Mouse (Mus musculus) heart, embryonic 12.5 days (tissue): ENCODE measurements around the gene Ggct. TPM values are rescaled to one million over a fixed set of nuclear protein-coding genes. Genes with fewer than 3 reads are reported as not detected.

Source experiments
- ATAC-seq: fragments of 200-750 bp; cut with Nextera tagmentation; 2 replicates; pipeline ENCODE4 v1.8.0; 2017; ENCODE audit warnings: moderate TSS enrichment, moderate library complexity; ENCODE audit not compliant: insufficient number of reproducible peaks, low FRiP score
- H3K27ac ChIP-seq: fragments of 300-500 bp; sonication (generic); 2 replicates; pipeline ENCODE4 v1.5.1; 2016; ENCODE audit warnings: mild to moderate bottlenecking, moderate library complexity; ENCODE audit not compliant: poor library complexity, severe bottlenecking
- H3K27me3 ChIP-seq: fragments of 300-500 bp; sonication (generic); replicated peaks from 2 replicates; pipeline ENCODE4 v1.6.1; 2016; ENCODE audit warnings: mild to moderate bottlenecking, moderate library complexity
- H3K36me3 ChIP-seq: fragments of 300-500 bp; sonication (generic); 2 replicates; pipeline ENCODE4 v1.6.1; 2016; ENCODE audit warnings: mild to moderate bottlenecking, moderate library complexity
- H3K4me1 ChIP-seq: fragments of 300-500 bp; sonication (generic); replicated peaks from 2 replicates; pipeline ENCODE4 v1.6.1; 2016; ENCODE audit warnings: mild to moderate bottlenecking
- H3K4me2 ChIP-seq: fragments of 300-500 bp; sonication (generic); 2 replicates; pipeline ENCODE4 v1.6.1; 2016; ENCODE audit warnings: mild to moderate bottlenecking, moderate library complexity
- H3K4me3 ChIP-seq: fragments of 300-500 bp; sonication (generic); 2 replicates; pipeline ENCODE4 v1.5.1; 2016; ENCODE audit warnings: mild to moderate bottlenecking
- H3K9ac ChIP-seq: fragments of 300-500 bp; sonication (generic); 2 replicates; pipeline ENCODE4 v1.6.1; 2016; ENCODE audit warnings: mild to moderate bottlenecking, moderate library complexity
- H3K9me3 ChIP-seq: fragments of 300-500 bp; sonication (generic); replicated peaks from 2 replicates; pipeline ENCODE4 v1.6.1; 2016; ENCODE audit warnings: mild to moderate bottlenecking, moderate library complexity
- WGBS: fragments of 180-500 bp; shearing (Covaris S2); methylation state at CpG from one replicate; pipeline ENCODE4 v1.1.7; 2016; 5-methylcytosine and 5-hydroxymethylcytosine counted together
- polyA plus RNA-seq: library from polyadenylated mRNA; unstranded; fragments of >200 nt; fragmentation: Nextera tagmentation; extraction: Ambion mirVana; gene quantifications from 2 replicates; pipeline ENCODE4 v1.2.1, GENCODE M21; 2016

The Ggct gene
- polyA plus RNA-seq, 1 experiment from 2014 or later, result 6.9 TPM

GRCm38 (mm10) chr6:54992141-54992540 lies 609 bp downstream of the Ggct start:
- 4% methylated on average over 7 of the region's 7 CpGs for WGBS
- Histone ChIP-seq H3K9me3 (no peaks in the 10 kb centered on the region), H3K4me2 (peak overlapping the region; percentile 95), H3K9ac (peak overlapping the region; percentile 72), H3K27me3 (no peaks in the 10 kb centered on the region), H3K4me3 (peak overlapping the region; percentile 56), H3K4me1 (peaks cover 13% of the 10 kb centered on the region), H3K27ac (no peak overlapping the region), H3K36me3 (no peaks in the 10 kb centered on the region)
- ATAC-seq, result no peak

GRCm38 (mm10) chr6:54991189-54991588 lies 1.6 kb downstream of the Ggct start:
- Histone ChIP-seq H3K4me1 (peaks cover 13% of the 10 kb centered on the region), H3K27ac (no peak overlapping the region), H3K4me3 (no peak overlapping the region), H3K9ac (no peak overlapping the region), H3K4me2 (no peak overlapping the region), H3K36me3 (no peaks in the 10 kb centered on the region), H3K27me3 (no peaks in the 10 kb centered on the region), H3K9me3 (no peaks in the 10 kb centered on the region)
- WGBS, result 69% methylated on average over 2 of the region's 2 CpGs
- no peak for ATAC-seq

- Histone ChIP-seq H3K4me3 (no peak overlapping the region), H3K4me2 (no peak overlapping the region), H3K27ac (no peak overlapping the region), H3K27me3 (no peaks in the 10 kb centered on the region), H3K9me3 (no peaks in the 10 kb centered on the region), H3K9ac (no peak overlapping the region), H3K36me3 (peaks cover 3% of the 10 kb centered on the region; the same call in 1 of the 2 replicates), H3K4me1 (peaks cover 13% of the 10 kb centered on the region)
- no peak for ATAC-seq
- 82% methylated on average over 6 of the region's 6 CpGs for WGBS
Observed at GRCm38 (mm10) chr6:54988141-54988540, 4.6 kb downstream of the Ggct start.

- WGBS, result 90% methylated on average over 8 of the region's 8 CpGs
- H3K9ac ChIP-seq, result no peak overlapping the region
- peaks cover 3% of the 10 kb centered on the region; the same call in 1 of the 2 replicates for H3K36me3 ChIP-seq
- no peaks in the 10 kb centered on the region for H3K4me1 ChIP-seq
- no peaks in the 10 kb centered on the region for H3K9me3 ChIP-seq
- no peak overlapping the region for H3K4me2 ChIP-seq
- no peak overlapping the region for H3K27ac ChIP-seq
- no peak overlapping the region for H3K4me3 ChIP-seq
- H3K27me3 ChIP-seq, result no peaks in the 10 kb centered on the region
- no peak for ATAC-seq
Observed at GRCm38 (mm10) chr6:54984096-54984495, 8.7 kb downstream of the Ggct start.

- Histone ChIP-seq H3K4me3 (no peak overlapping the region), H3K4me1 (no peaks in the 10 kb centered on the region), H3K27ac (no peak overlapping the region), H3K4me2 (no peak overlapping the region), H3K27me3 (no peaks in the 10 kb centered on the region), H3K36me3 (peaks cover 3% of the 10 kb centered on the region; the same call in 1 of the 2 replicates), H3K9ac (no peak overlapping the region), H3K9me3 (no peaks in the 10 kb centered on the region)
- WGBS, result 84% methylated on average over 4 of the region's 4 CpGs
- no peak for ATAC-seq
Observed at GRCm38 (mm10) chr6:54983526-54984050, 9.2 kb downstream of the Ggct start.

GRCm38 (mm10) chr6:54979426-54979825 lies 13.3 kb downstream of the Ggct start:
- no peak overlapping the region for H3K9ac ChIP-seq
- 89% methylated on average over 6 of the region's 6 CpGs for WGBS
- H3K9me3 ChIP-seq, result no peaks in the 10 kb centered on the region
- no peak overlapping the region for H3K27ac ChIP-seq
- H3K4me2 ChIP-seq, result no peak overlapping the region
- no peaks in the 10 kb centered on the region for H3K27me3 ChIP-seq
- H3K4me3 ChIP-seq, result no peak overlapping the region
- H3K36me3 ChIP-seq, result no peaks in the 10 kb centered on the region
- no peak for ATAC-seq
- H3K4me1 ChIP-seq, result no peaks in the 10 kb centered on the region

- no peak overlapping the region for H3K27ac ChIP-seq
- no peak overlapping the region for H3K4me3 ChIP-seq
- H3K36me3 ChIP-seq, result no peaks in the 10 kb centered on the region
- H3K9me3 ChIP-seq, result no peaks in the 10 kb centered on the region
- peaks cover 7% of the 10 kb centered on the region; the same call in 1 of the 2 replicates for H3K27me3 ChIP-seq
- no peak overlapping the region for H3K4me2 ChIP-seq
- no peak for ATAC-seq
- 65% methylated on average over 1 of the region's 1 CpGs for WGBS
- H3K4me1 ChIP-seq, result no peaks in the 10 kb centered on the region
- H3K9ac ChIP-seq, result no peak overlapping the region
Observed at GRCm38 (mm10) chr6:54975616-54976015, 17.1 kb downstream of the Ggct start.

GRCm38 (mm10) chr6:54974501-54974900 lies 18.2 kb downstream of the Ggct start:
- no peak overlapping the region for H3K9ac ChIP-seq
- H3K4me3 ChIP-seq, result no peak overlapping the region
- ATAC-seq, result no peak
- no peak overlapping the region for H3K4me2 ChIP-seq
- no peak overlapping the region for H3K27ac ChIP-seq
- no peaks in the 10 kb centered on the region for H3K36me3 ChIP-seq
- H3K27me3 ChIP-seq, result peaks cover 7% of the 10 kb centered on the region; the same call in 1 of the 2 replicates
- H3K9me3 ChIP-seq, result no peaks in the 10 kb centered on the region
- no peaks in the 10 kb centered on the region for H3K4me1 ChIP-seq
- 57% methylated on average over 5 of the region's 5 CpGs for WGBS

GRCm38 (mm10) chr6:54972929-54973211 lies 19.9 kb downstream of the Ggct start:
- H3K9ac ChIP-seq, result no peak overlapping the region
- no peaks in the 10 kb centered on the region for H3K9me3 ChIP-seq
- H3K36me3 ChIP-seq, result no peaks in the 10 kb centered on the region
- ATAC-seq, result no peak
- peak overlapping the region; percentile 71 for H3K4me2 ChIP-seq
- peak overlapping the region; percentile 64 for H3K4me3 ChIP-seq
- peaks cover 12% of the 10 kb centered on the region; the same call in 1 of the 2 replicates for H3K27me3 ChIP-seq
- H3K27ac ChIP-seq, result no peak overlapping the region
- H3K4me1 ChIP-seq, result no peaks in the 10 kb centered on the region
- whole genome bisulfite sequencing, result 17% methylated on average over 5 of the region's 5 CpGs

- peak within 1 kb of the TSS; percentile 71 for H3K4me2 ChIP-seq
Observed at GRCm38 (mm10) chr6:54972111-54972928, 20.4 kb downstream of the Ggct start, which contains the start of gene Nod1. Gene Nod1 (minus strand): TSS chr6:54972612.

GRCm38 (mm10) chr6:54971731-54972110 lies 21.0 kb downstream of the Ggct start:
- H3K4me2 ChIP-seq, result peak overlapping the region; percentile 71
- H3K9ac ChIP-seq, result peak overlapping the region; percentile 74
- no peaks in the 10 kb centered on the region for H3K9me3 ChIP-seq
- ATAC-seq, result no peak
- WGBS, result 21% methylated on average over 8 of the region's 8 CpGs
- H3K36me3 ChIP-seq, result no peaks in the 10 kb centered on the region
- no peak overlapping the region for H3K27ac ChIP-seq
- no peaks in the 10 kb centered on the region for H3K4me1 ChIP-seq
- peaks cover 17% of the 10 kb centered on the region for H3K27me3 ChIP-seq
- H3K4me3 ChIP-seq, result peak overlapping the region; percentile 64

More at GRCm38 (mm10) chr6:54972111-54972928, 20.4 kb downstream of the Ggct start, which contains the start of gene Nod1:
- Histone ChIP-seq H3K36me3 (no peaks in the 10 kb centered on the region), H3K27me3 (peaks cover 17% of the 10 kb centered on the region; the same call in 1 of the 2 replicates), H3K27ac (no peak within 1 kb of the TSS), H3K9ac (peak within 1 kb of the TSS; percentile 74), H3K4me3 (peak within 1 kb of the TSS; percentile 64), H3K9me3 (no peaks in the 10 kb centered on the region), H3K4me1 (no peaks in the 10 kb centered on the region)
- ATAC-seq, result peak; percentile 89
- WGBS, result 3% methylated on average over 53 of the region's 53 CpGs
